In genomic region chr4:123904333-123905125, GRCm38 (mm10) we compare ENCODE assay signal across 8 mouse cellular contexts. TPM values are rescaled to one million over a fixed set of nuclear protein-coding genes. Genes with fewer than 3 reads are reported as not detected.
DNase-seq lines count a peak whose midpoint lies in the region; ATAC-seq lines count a peak whose summit lies in the region.

Gene Mycbp, plus strand, starts transcription at chr4:123904832.

- H3K4me2 ChIP-seq in hindbrain, embryonic 12.5 days (replicated peaks), result peak within 1 kb of the TSS; percentile 92

- H3K36me3 ChIP-seq in hindbrain, embryonic 12.5 days, result no peaks in the 10 kb centered on the region

- H3K27me3 ChIP-seq in hindbrain, embryonic 12.5 days, result no peaks in the 10 kb centered on the region

- DNase-seq in NIH3T3 (ENCODE audit: low read depth), result peak; percentile 100
- DNase-seq in cerebellum, postnatal 10 days, result peak; percentile 99
- peak; percentile 96 to 98 for DNase-seq in frontal cortex, postnatal 10 days (ENCODE audit: low spot score in 2 of 2)
- peak; percentile 98 to 99 for DNase-seq in layer of hippocampus, postnatal 14 days (ENCODE audit: low spot score in 2 of 2)
- DNase-seq in lung, postnatal 14 days, result peak; percentile 99
- peak; percentile 92 for DNase-seq in retina, adult 2 months (ENCODE audit: low read depth, low spot score)
- peak; percentile 99 for DNase-seq in thymus, postnatal 36 days

- H3K9ac ChIP-seq in hindbrain, embryonic 12.5 days, result peak within 1 kb of the TSS; percentile 90

- WGBS in hindbrain, embryonic 12.5 days, result under 1% methylated on average over 44 of the region's 49 CpGs

- ATAC-seq in hindbrain, embryonic 12.5 days (ENCODE audit: low FRiP score), result peak; percentile 100

- peaks cover 15% of the 10 kb centered on the region for H3K4me1 ChIP-seq in hindbrain, embryonic 12.5 days

- H3K27ac ChIP-seq in hindbrain, embryonic 12.5 days, result peak within 1 kb of the TSS; percentile 81

- H3K9me3 ChIP-seq in hindbrain, embryonic 12.5 days (replicated peaks), result no peaks in the 10 kb centered on the region

- peak within 1 kb of the TSS; percentile 62 for H3K4me3 ChIP-seq in hindbrain, embryonic 12.5 days

RNA-seq across cellular contexts. Expression of gene Mycbp, which starts in this region (rescaled TPM):
- polyA plus RNA-seq in hindbrain, embryonic 12.5 days (2016; fragmentation: Nextera tagmentation; extraction: Ambion mirVana), result 48.9 and 56.1 TPM in 2 replicates
- total RNA-seq in layer of hippocampus, postnatal 14 days (2021), result 10 to 100 TPM; 11.8 to 12.6 TPM

Comparison
In these comparisons a context has a peak if more than half of its experiments do, and no peak if none do; other contexts are left out.
1. Peak in every context shown above with its lines: DNase-seq, ATAC-seq, H3K4me3 ChIP-seq and H3K27ac ChIP-seq.